Mouse (Mus musculus) kidney, adult 2 months (tissue): ENCODE measurements around the gene Ltf. TPM values are rescaled to one million over a fixed set of nuclear protein-coding genes. Genes with fewer than 3 reads are reported as not detected.

ENCODE experiments used
- DNase-seq: peaks from one replicate; pipeline ENCODE4 v3.0.0; 2021
- H3K27ac ChIP-seq: fragments of 200-500 bp; 2 replicates; pipeline ENCODE4 v1.5.1; 2012; ENCODE audit warnings: low read depth, low read length, control low read depth, inconsistent platforms; ENCODE audit not compliant: insufficient read depth
- H3K27me3 ChIP-seq: fragments of 200-500 bp; replicated peaks from 2 replicates; pipeline ENCODE4 v1.6.1; 2012; ENCODE audit warnings: mild to moderate bottlenecking, moderate library complexity, low read length, inconsistent platforms; ENCODE audit not compliant: control insufficient read depth, insufficient read depth
- H3K36me3 ChIP-seq: fragments of 200-500 bp; 2 replicates; pipeline ENCODE4 v1.6.1; 2012; ENCODE audit warnings: mild to moderate bottlenecking, moderate library complexity, low read length, inconsistent platforms; ENCODE audit not compliant: control insufficient read depth, insufficient read depth
- H3K4me1 ChIP-seq: fragments of 200-500 bp; 2 replicates; pipeline ENCODE4 v1.6.1; 2011; ENCODE audit warnings: low read length; ENCODE audit not compliant: control insufficient read depth, insufficient read depth
- H3K4me3 ChIP-seq: fragments of 200-500 bp; 2 replicates; pipeline ENCODE4 v1.5.1; 2011; ENCODE audit warnings: mild to moderate bottlenecking, low read depth, low read length, control low read depth; ENCODE audit not compliant: insufficient read depth
- CTCF ChIP-seq: fragments of 200-500 bp; conservative IDR thresholded peaks from 2 replicates; pipeline ENCODE4 v1.5.1; 2011; ENCODE audit warnings: low read depth, mild to moderate bottlenecking, control low read depth, low read length, moderate library complexity, mixed read lengths; ENCODE audit not compliant: insufficient read depth, insufficient read length
- POLR2A ChIP-seq: fragments of 200-500 bp; IDR thresholded peaks from one replicate; pipeline ENCODE4 v1.6.1; 2011; ENCODE audit warnings: low read depth, low read length, control low read depth
- WGBS: fragments of 180-500 bp; shearing (Covaris S2); methylation state at CpG from one replicate; pipeline ENCODE4 v1.1.7; 2018; 5-methylcytosine and 5-hydroxymethylcytosine counted together
- polyA plus RNA-seq: library from polyadenylated mRNA; depleted of rRNA; stranded (reverse); fragments of >200 nt; gene quantifications from 2 replicates; pipeline ENCODE4 v1.2.3, GENCODE M21; 2012

Gene Ltf
- polyA plus RNA-seq, 1 experiment: 0.63 TPM

DNA sequence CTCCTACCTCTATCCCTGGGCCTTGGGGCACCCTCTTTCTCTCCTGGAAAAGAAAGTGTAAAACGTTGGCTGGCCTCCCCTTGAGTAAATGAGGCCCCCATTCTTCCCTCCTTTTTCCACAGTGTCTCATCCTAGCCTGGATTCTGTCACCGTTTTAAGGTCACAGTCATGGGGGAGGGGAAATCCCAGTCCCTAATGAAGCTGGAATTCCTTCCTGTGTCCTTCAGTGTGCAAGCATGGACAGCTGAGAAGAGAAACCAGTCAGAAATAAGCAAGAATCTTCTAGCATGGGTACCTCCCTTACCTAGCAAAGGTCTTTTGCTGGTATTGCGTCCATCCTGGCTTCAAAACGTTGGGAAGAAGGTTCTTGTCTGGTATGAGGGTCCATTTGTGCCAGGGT is 29.9 kb upstream of the Ltf start:
- no peak for DNase-seq
- Histone ChIP-seq H3K27ac (peak overlapping the region; percentile 74), H3K4me1 (peaks cover 4% of the 10 kb centered on the region), H3K36me3 (no peaks in the 10 kb centered on the region), H3K4me3 (peak overlapping the region; percentile 53), H3K27me3 (no peaks in the 10 kb centered on the region)
- TF ChIP-seq CTCF (no peak), POLR2A (no peak)
- WGBS: 56% methylated on average over 4 of the region's 4 CpGs

GRCm38 (mm10) chr9:110989543-110989942 is 29.5 kb upstream of the Ltf start:
- H3K27me3 ChIP-seq: no peaks in the 10 kb centered on the region
- H3K27ac ChIP-seq: peak overlapping the region; percentile 74
- peaks cover 4% of the 10 kb centered on the region for H3K4me1 ChIP-seq
- H3K36me3 ChIP-seq: no peaks in the 10 kb centered on the region
- TF ChIP-seq CTCF (no peak), POLR2A (no peak)
- peak overlapping the region; percentile 53 for H3K4me3 ChIP-seq
- peak; percentile 77 for DNase-seq
- 89% methylated on average over 2 of the region's 2 CpGs for WGBS

DNA sequence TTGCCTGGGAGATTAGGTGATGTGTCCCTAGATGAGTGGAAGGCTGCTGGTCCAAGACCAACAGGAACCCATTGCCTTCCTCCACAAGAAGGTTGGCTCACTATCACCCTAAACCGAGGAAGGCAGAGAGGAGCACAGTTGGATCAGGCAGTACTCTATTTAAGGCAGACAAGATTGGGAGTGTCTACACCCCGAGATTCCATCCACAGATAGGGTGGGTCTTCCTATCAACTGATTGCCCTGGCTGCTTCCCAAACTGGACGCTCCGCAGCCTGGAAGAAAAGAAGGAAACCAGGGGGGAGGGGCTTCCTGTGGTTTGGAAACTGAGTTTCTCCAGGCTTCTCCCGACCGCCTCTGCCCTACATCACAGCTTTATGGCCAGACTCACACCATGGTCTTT is 28.9 kb upstream of the Ltf start, which contains the start of gene Rtp3:
TSS of gene Rtp3 (minus strand) at position 380 of the 400 bp plus-strand sequence.
- WGBS: 55% methylated on average over 6 of the region's 6 CpGs
- peaks cover 4% of the 10 kb centered on the region for H3K4me1 ChIP-seq
- peak within 1 kb of the TSS; percentile 53 for H3K4me3 ChIP-seq
- no peaks in the 10 kb centered on the region for H3K36me3 ChIP-seq
- H3K27me3 ChIP-seq: no peaks in the 10 kb centered on the region
- TF ChIP-seq CTCF: no peak
- TF ChIP-seq POLR2A: no peak
- peak within 1 kb of the TSS; percentile 74 for H3K27ac ChIP-seq
- peak; percentile 87 for DNase-seq

DNA sequence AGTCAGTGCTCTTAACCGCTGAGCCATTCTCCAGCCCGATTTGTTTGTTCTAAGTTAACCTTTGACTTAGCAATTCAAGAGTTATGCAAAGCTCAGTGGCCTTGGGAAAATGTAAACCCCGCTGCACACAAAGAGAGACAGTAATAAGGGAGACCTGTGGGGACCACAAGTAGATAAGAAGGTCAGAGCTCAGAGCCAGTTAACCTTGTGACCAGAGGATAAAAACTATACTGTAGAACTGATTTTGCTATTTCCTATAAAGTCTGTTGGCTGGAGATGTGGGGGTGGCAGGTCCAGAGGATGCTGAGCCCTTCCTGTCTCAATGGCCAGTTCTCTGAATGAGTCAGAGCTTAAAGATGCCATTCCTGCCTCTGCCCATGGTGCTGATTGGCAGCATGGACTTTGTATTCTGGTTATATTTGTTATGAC is 25.8 kb upstream of the Ltf start:
- H3K4me3 ChIP-seq: no peak overlapping the region
- no peaks in the 10 kb centered on the region for H3K36me3 ChIP-seq
- no peaks in the 10 kb centered on the region for H3K27me3 ChIP-seq
- peak; percentile 60 for DNase-seq
- 10% methylated on average over 3 of the region's 3 CpGs for WGBS
- peaks cover 4% of the 10 kb centered on the region for H3K4me1 ChIP-seq
- TF ChIP-seq CTCF (no peak), POLR2A (no peak)
- H3K27ac ChIP-seq: no peak overlapping the region

DNA sequence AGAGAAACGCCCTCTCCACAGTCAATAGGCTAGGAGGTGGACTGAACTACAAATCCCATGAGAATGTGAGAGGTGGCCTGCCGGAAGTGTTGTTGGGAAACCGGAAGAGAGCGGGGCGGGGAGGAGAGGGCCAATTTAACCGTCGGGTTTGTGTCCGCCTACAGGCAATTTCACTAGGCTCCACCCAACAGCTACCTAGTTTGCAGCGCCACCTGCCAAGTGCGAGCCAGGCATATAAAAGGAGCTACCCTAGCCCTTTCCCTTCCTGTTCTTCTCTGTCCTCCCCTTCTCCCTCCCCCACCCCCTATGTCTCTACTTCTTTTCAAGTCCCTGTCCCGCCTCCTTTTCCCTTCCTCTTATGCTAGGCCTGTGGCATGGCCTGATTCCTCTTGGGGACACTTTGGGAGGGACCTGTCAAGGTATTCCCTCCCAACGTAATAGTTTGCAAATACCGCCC is 24.3 kb upstream of the Ltf start:
- peak; percentile 37 for TF ChIP-seq CTCF
- TF ChIP-seq POLR2A: peak; percentile 29
- WGBS: 7% methylated on average over 13 of the region's 13 CpGs
- DNase-seq: peak; percentile 94
- 0 out of 2 replicates have a peak, but pooled peaks cover 4% of the 10 kb centered on the region for H3K4me1 ChIP-seq
- H3K36me3 ChIP-seq: no peaks in the 10 kb centered on the region
- peak overlapping the region; percentile 53 for H3K4me3 ChIP-seq
- H3K27me3 ChIP-seq: no peaks in the 10 kb centered on the region
- peak overlapping the region; percentile 39; the same call in 1 of the 2 replicates for H3K27ac ChIP-seq

GRCm38 (mm10) chr9:110997245-110997644 is 21.8 kb upstream of the Ltf start:
- Histone ChIP-seq H3K27me3 (no peaks in the 10 kb centered on the region), H3K4me1 (0 out of 2 replicates have a peak, but pooled peaks cover 4% of the 10 kb centered on the region), H3K4me3 (no peak overlapping the region), H3K36me3 (no peaks in the 10 kb centered on the region), H3K27ac (no peak overlapping the region)
- WGBS: 4% methylated on average over 5 of the region's 5 CpGs
- TF ChIP-seq POLR2A (no peak), CTCF (peak; percentile 100; the same call in 1 of the 2 replicates)
- peak; percentile 86 for DNase-seq

DNA sequence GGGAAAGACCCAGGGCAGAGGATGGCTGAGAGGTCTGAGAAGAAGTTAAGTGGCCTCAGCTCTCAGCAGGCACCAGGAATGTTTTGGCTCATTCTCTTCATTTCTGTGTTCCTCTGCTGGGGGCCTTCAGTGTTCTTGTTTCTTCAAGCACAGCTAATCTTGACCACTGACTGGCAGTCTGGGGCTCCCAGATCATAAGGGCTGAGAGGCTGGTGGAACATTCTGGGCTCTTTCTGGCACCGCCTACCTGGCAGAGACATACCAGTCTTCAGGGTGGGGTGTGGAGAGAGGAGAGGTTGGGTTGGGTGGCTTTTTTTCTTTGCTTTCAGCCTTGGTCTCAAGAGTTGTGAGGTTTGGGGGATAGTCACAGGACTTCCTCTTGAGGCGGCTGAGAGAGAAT is 20.0 kb upstream of the Ltf start:
- Histone ChIP-seq H3K4me3 (no peak overlapping the region), H3K36me3 (no peaks in the 10 kb centered on the region), H3K27ac (peak overlapping the region; percentile 4; the same call in 1 of the 2 replicates), H3K27me3 (no peaks in the 10 kb centered on the region), H3K4me1 (0 out of 2 replicates have a peak, but pooled peaks cover 4% of the 10 kb centered on the region)
- DNase-seq: no peak
- 81% methylated on average over 2 of the region's 2 CpGs for WGBS
- no peak for TF ChIP-seq POLR2A
- no peak for TF ChIP-seq CTCF

DNA sequence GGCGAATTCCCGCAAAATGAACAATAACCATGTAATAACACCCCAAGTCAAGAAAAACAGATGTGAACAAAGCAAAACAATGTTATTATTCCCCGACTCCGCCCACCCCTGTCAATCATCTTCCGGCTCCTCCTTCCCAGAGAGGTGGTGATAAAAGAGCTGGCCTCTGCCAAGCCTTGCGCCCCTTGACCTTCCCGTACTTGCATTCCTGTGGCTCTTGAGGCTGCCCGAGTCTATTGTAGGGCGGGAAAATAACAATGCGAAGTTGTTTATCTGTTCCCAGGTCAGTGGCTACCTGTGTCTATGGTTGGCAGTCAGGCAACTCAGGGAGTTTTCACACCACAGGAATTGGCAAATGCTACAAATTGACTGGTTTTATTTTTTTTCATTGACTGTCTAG is 19.2 kb upstream of the Ltf start:
- no peak overlapping the region for H3K4me3 ChIP-seq
- H3K4me1 ChIP-seq: 0 out of 2 replicates have a peak, but pooled peaks cover 4% of the 10 kb centered on the region
- DNase-seq: peak; percentile 81
- no peaks in the 10 kb centered on the region for H3K36me3 ChIP-seq
- 57% methylated on average over 10 of the region's 10 CpGs for WGBS
- TF ChIP-seq CTCF: no peak
- TF ChIP-seq POLR2A: no peak
- H3K27ac ChIP-seq: no peak overlapping the region
- H3K27me3 ChIP-seq: no peaks in the 10 kb centered on the region
